Mouse (Mus musculus) neural tube, embryonic 15.5 days (tissue): ENCODE results near the gene Olfr520. TPM values are rescaled to one million over a fixed set of nuclear protein-coding genes. Genes with fewer than 3 reads are reported as not detected.
"Not testable (repeated sequence)": the region's sequence is repeated elsewhere in the genome, so short reads cannot be mapped to it uniquely, and the experiment has no call there.

Experiments used
- ATAC-seq: fragments of 200-750 bp; cut with Nextera tagmentation; 2 replicates; pipeline ENCODE4 v1.8.0; 2017; ENCODE audit warnings: mild to moderate bottlenecking, moderate TSS enrichment, moderate library complexity; ENCODE audit not compliant: low FRiP score
- H3K27ac ChIP-seq: fragments of 300-500 bp; sonication (generic); replicated peaks from 2 replicates; pipeline ENCODE4 v1.5.1; 2015; ENCODE audit warnings: mild to moderate bottlenecking, inconsistent platforms
- H3K27me3 ChIP-seq: fragments of 300-500 bp; sonication (generic); replicated peaks from 2 replicates; pipeline ENCODE4 v1.6.1; 2015; ENCODE audit warnings: inconsistent platforms
- H3K36me3 ChIP-seq: fragments of 300-500 bp; sonication (generic); 2 replicates; pipeline ENCODE4 v1.6.1; 2015; ENCODE audit warnings: inconsistent platforms
- H3K4me1 ChIP-seq: fragments of 300-500 bp; sonication (generic); 2 replicates; pipeline ENCODE4 v1.6.1; 2015; ENCODE audit warnings: inconsistent platforms
- H3K4me2 ChIP-seq: fragments of 300-500 bp; sonication (generic); 2 replicates; pipeline ENCODE4 v1.6.1; 2015; ENCODE audit warnings: inconsistent platforms, mild to moderate bottlenecking, moderate library complexity
- H3K4me3 ChIP-seq: fragments of 300-500 bp; sonication (generic); replicated peaks from 2 replicates; pipeline ENCODE4 v1.5.1; 2015; ENCODE audit warnings: mild to moderate bottlenecking, inconsistent platforms
- H3K9ac ChIP-seq: fragments of 300-500 bp; sonication (generic); replicated peaks from 2 replicates; pipeline ENCODE4 v1.6.1; 2015; ENCODE audit warnings: mild to moderate bottlenecking, inconsistent platforms
- H3K9me3 ChIP-seq: fragments of 300-500 bp; sonication (generic); replicated peaks from 2 replicates; pipeline ENCODE4 v1.6.1; 2016; ENCODE audit warnings: inconsistent platforms
- WGBS: fragments of 180-500 bp; shearing (Covaris S2); methylation state at CpG from one replicate; pipeline ENCODE4 v1.1.7; 2015; ENCODE audit warnings: mixed read lengths; 5-methylcytosine and 5-hydroxymethylcytosine counted together
- polyA plus RNA-seq: library from polyadenylated mRNA; unstranded; fragments of >200 nt; fragmentation: Nextera tagmentation; extraction: Ambion mirVana; gene quantifications from 2 replicates; pipeline ENCODE4 v1.2.1, GENCODE M21; 2015

Olfr520 gene
- polyA plus RNA-seq = not detected in 2 replicates

DNA sequence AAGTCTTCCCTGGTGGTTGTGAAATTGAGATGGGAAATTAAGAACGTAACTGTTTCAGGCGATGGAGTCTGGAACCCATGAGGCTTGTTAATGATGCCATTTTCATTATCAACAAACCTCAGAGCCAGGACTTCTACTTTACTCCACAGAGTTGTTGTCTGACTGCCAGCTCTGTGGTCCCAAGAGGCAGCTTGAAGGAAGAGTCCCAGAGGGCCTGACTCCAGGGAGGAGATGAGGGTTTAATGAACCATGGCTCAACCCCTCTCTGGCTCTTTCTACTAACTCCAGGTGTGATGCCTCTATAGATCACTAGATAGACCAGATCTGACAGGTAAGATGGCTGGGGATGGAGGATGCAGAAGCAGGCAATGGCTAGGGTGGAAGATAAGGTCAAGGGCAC, at the start of gene Olfr520:
Olfr520 (plus strand) TSS at position 301 of the 400 bp plus-strand sequence.
- Histone ChIP-seq H3K9ac (no peak within 1 kb of the TSS), H3K4me3 (no peak within 1 kb of the TSS), H3K4me2 (no peak within 1 kb of the TSS), H3K9me3 (no peaks in the 10 kb centered on the region), H3K4me1 (no peaks in the 10 kb centered on the region), H3K36me3 (no peaks in the 10 kb centered on the region), H3K27me3 (no peaks in the 10 kb centered on the region), H3K27ac (no peak within 1 kb of the TSS)
- ATAC-seq = no peak
- 69% methylated on average over 2 of the region's 2 CpGs for WGBS

DNA sequence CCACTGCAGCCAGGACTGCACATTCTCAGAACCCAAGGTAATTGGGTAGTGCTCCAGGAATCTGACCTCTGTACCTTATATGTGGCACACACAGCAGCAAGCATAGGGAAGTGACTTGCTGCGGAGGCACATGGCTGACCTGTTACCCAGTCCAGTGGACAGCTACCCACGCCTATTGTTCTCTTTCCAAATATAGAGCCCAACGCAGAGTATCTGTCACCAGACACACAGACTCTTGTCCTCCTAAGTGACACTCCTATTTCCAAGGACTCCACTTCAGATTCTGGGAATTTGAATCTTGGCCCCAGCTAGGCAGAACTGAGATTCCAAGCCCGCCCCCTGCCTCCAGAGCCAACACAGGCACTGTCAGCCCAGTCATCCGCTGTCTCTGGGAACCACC, 49.3 kb upstream of the Olfr520 start:
- whole genome bisulfite sequencing = 87% methylated on average over 5 of the region's 5 CpGs
- H3K4me3 ChIP-seq = no peak overlapping the region

DNA sequence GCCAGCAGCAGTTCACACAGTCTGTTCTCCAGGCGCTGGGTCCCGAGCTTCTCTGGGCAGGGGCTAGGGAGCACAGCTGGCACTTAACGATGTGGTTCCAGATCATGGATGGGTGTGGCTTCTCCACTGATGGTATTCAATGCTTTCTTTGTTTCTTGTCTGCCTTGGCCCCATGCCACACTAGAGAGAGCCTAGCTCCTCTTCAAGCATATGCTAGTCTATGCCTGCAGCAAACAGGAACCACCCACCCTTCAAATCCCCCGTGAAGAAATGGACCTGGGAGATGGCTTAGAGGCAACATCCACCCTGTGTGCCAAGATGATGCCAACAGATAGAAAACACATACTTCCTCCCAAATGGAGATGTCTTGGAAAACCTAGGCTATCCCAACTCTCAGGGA, 46.0 kb upstream of the Olfr520 start:
- H3K27me3 ChIP-seq = no peaks in the 10 kb centered on the region
- WGBS = 55% methylated on average over 4 of the region's 4 CpGs
- H3K4me1 ChIP-seq = no peaks in the 10 kb centered on the region
- H3K4me3 ChIP-seq = no peak overlapping the region
- H3K4me2 ChIP-seq = no peak overlapping the region
- no peak overlapping the region for H3K27ac ChIP-seq
- H3K9ac ChIP-seq = no peak overlapping the region
- no peaks in the 10 kb centered on the region for H3K9me3 ChIP-seq
- no peak for ATAC-seq
- H3K36me3 ChIP-seq = no peaks in the 10 kb centered on the region

More for the DNA sequence above, 49.3 kb upstream of the Olfr520 start:
- Histone ChIP-seq H3K36me3 (no peaks in the 10 kb centered on the region), H3K27ac (no peak overlapping the region), H3K9ac (no peak overlapping the region), H3K4me1 (no peaks in the 10 kb centered on the region), H3K9me3 (no peaks in the 10 kb centered on the region), H3K4me2 (no peak overlapping the region), H3K27me3 (no peaks in the 10 kb centered on the region)
- no peak for ATAC-seq

DNA sequence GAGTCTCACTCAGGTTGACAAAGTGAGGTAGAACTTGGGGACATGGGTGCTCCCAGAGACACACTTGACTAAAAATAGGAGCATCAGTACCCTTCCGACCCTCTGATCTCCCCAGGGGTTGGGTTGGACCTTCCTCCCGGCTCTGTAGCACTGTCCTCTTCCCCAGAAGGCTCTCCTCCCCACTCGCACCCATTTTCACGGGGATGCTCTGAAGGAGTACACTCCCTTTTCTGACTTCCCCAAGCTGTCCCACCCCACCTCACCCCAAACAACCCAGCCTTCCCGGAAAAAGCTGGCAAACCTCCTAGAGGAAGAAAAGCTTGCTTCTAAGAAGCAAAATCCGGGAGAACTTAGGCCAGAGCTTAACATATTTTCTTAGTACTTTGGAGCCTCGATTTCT, 39.3 kb upstream of the Olfr520 start:
- Histone ChIP-seq H3K27ac (no peak overlapping the region), H3K9me3 (no peaks in the 10 kb centered on the region), H3K4me3 (no peak overlapping the region), H3K27me3 (no peaks in the 10 kb centered on the region), H3K9ac (no peak overlapping the region), H3K36me3 (no peaks in the 10 kb centered on the region), H3K4me1 (no peaks in the 10 kb centered on the region), H3K4me2 (no peak overlapping the region)
- no peak for ATAC-seq
- WGBS = 78% methylated on average over 7 of the region's 7 CpGs

DNA sequence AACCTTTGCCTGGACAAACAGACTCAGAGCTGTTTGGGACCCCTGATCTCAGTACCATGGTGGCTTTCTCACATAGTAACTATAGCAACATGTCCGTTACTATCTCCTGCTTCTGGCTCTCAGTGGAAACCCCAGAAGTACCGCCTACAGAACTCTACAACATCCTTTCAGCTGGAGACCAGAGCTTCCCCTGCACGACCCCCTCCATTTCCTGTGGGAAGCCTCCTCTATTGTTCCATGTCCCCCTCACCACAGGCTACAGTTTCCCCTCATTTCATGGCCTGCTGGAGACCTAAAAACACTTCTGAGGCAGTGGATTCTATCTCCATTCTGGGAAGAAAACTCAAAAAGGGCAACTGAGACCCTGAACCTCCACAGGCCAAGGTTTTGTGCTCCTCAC, 37.7 kb upstream of the Olfr520 start:
- H3K36me3 ChIP-seq = no peaks in the 10 kb centered on the region
- H3K9me3 ChIP-seq = no peaks in the 10 kb centered on the region
- H3K27ac ChIP-seq = no peak overlapping the region
- no peak overlapping the region for H3K4me3 ChIP-seq
- no peak overlapping the region for H3K4me2 ChIP-seq
- H3K4me1 ChIP-seq = no peaks in the 10 kb centered on the region
- H3K9ac ChIP-seq = no peak overlapping the region
- no peak for ATAC-seq
- 34% methylated on average over 3 of the region's 3 CpGs for WGBS
- no peaks in the 10 kb centered on the region for H3K27me3 ChIP-seq

DNA sequence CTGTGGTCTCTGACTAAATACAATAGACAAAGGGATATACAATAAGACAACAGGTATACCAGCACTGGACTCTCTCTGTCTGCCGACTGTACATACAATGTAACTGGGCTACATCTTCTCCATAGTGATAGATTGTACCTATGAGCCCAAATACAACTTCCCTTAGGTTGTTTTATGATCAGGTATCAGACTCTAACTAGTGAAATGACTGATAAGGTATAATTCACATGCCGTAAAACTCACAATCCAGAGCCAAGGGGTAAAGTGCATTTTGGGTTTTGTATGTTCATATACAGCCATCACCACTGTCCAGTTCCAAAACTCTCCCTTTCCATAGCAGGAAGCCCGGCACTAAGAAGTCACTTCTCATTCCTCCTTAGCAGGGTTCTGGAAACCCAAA, 36.7 kb upstream of the Olfr520 start:
- Histone ChIP-seq H3K9me3 (no peaks in the 10 kb centered on the region), H3K27ac (no peak overlapping the region), H3K4me2 (no peak overlapping the region), H3K4me1 (no peaks in the 10 kb centered on the region; the same call in 1 of the 2 replicates), H3K36me3 (no peaks in the 10 kb centered on the region), H3K9ac (no peak overlapping the region), H3K4me3 (no peak overlapping the region), H3K27me3 (no peaks in the 10 kb centered on the region)
- ATAC-seq = no peak
- WGBS = 96% methylated on average over 3 of the region's 3 CpGs

DNA sequence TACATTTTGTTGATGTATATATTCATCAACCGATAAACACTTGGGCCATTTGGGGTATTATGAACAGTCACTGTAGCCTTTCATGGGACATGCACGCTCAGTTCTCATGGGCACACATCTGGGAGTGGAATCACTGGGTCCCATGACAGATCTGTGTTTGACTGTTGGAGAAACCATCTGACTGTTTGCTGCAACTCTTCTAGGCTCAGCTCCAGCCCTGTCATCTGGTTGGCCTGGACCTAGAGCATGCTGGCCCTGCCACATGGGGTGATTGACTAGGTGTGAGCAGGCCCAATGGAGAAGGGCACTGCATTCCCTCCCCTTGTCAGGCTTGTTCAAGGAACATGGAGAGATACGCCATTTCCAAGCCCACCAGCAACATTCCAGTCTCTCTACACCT, 36.1 kb upstream of the Olfr520 start:
- Histone ChIP-seq H3K27ac (no peak overlapping the region), H3K4me1 (peaks cover 5% of the 10 kb centered on the region; the same call in 1 of the 2 replicates), H3K36me3 (no peaks in the 10 kb centered on the region), H3K4me2 (no peak overlapping the region), H3K4me3 (no peak overlapping the region), H3K27me3 (no peaks in the 10 kb centered on the region), H3K9me3 (no peaks in the 10 kb centered on the region), H3K9ac (no peak overlapping the region)
- 91% methylated on average over 3 of the region's 3 CpGs for WGBS
- no peak for ATAC-seq

DNA sequence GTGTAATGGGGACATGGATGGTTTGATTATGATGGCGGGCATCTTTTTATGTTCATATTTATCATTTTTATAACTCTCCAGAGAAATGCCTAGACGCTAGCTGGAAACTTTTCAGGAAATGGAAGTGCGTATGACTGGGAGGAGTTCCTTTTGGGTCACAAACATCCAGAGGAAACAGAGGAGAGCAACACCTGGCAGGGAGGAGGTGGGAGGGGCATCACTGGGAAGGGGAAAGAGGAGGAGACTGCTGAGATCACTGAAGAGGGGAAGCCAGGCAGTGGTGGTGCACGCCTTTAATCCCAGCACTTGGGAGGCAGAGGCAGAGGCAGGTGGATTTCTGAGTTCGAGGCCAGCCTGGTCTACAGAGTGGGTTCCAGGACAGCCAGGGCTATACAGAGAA, 35.6 kb upstream of the Olfr520 start:
- H3K4me3 ChIP-seq, H3K36me3 ChIP-seq, H3K9me3 ChIP-seq, H3K27ac ChIP-seq, H3K4me2 ChIP-seq, H3K4me1 ChIP-seq, ATAC-seq, H3K9ac ChIP-seq, H3K27me3 ChIP-seq: not testable (repeated sequence)
- 76% methylated on average over 5 of the region's 5 CpGs for WGBS

DNA sequence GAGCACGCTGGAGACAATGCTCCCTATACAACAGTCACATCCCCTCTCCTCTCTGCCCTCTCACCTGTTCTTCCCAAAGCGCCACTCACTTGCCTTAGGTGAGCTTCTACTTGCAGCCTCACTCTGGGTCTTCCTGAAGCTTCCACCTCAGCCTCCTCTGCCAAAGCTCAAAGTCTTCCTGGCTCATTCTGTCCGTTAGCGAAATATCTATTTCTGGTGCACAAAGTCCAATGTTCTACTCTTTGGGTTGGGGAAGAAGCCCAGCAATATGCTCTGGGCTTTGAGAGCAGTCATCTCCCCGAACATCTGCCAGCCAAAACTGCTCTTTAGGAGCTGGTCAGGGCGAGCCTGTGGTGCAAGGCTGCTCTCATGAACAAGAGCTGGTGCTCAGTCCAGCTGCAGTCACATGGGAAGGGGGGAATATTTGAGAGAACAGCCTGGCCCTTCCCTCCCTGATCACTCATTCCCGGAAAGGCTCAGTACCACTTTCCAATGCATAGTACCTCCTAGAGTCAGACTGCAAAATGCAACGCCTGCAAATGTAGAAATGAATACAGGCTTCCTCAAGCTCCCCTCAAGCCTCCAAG, 34.5 kb upstream of the Olfr520 start:
- peaks cover 5% of the 10 kb centered on the region; the same call in 1 of the 2 replicates for H3K4me1 ChIP-seq
- no peaks in the 10 kb centered on the region for H3K9me3 ChIP-seq
- no peaks in the 10 kb centered on the region for H3K27me3 ChIP-seq
- no peak overlapping the region for H3K27ac ChIP-seq
- ATAC-seq = no peak
- WGBS = 86% methylated on average over 8 of the region's 8 CpGs
- H3K9ac ChIP-seq = no peak overlapping the region
- H3K36me3 ChIP-seq = no peaks in the 10 kb centered on the region
- H3K4me3 ChIP-seq = no peak overlapping the region
- H3K4me2 ChIP-seq = no peak overlapping the region

DNA sequence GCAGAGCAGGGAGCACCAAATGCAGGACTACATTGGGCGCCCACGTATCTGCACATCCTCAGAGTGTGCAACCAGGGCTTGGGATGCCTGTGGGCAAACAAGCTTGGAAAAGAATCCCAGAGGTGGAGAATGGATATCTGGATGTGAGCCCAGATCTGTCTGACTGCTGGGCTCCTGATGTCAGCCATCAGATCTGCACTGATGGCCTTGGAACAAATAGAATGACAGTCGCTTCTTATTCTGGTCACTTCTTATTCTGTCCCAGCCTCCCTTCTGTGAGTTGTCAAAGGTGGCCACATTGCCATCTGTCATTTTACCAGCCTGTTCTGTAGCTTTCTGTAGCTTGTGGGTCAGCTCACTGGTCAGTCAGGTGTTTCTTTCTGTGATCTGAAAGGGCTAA, 31.5 kb upstream of the Olfr520 start:
- Histone ChIP-seq H3K36me3 (no peaks in the 10 kb centered on the region), H3K4me1 (peaks cover 5% of the 10 kb centered on the region; the same call in 1 of the 2 replicates), H3K27ac (peak overlapping the region; percentile 48; the same call in 1 of the 2 replicates), H3K4me3 (no peak overlapping the region), H3K4me2 (no peak overlapping the region), H3K9ac (no peak overlapping the region), H3K9me3 (no peaks in the 10 kb centered on the region), H3K27me3 (no peaks in the 10 kb centered on the region)
- no peak for ATAC-seq
- WGBS = 92% methylated on average over 3 of the region's 3 CpGs

DNA sequence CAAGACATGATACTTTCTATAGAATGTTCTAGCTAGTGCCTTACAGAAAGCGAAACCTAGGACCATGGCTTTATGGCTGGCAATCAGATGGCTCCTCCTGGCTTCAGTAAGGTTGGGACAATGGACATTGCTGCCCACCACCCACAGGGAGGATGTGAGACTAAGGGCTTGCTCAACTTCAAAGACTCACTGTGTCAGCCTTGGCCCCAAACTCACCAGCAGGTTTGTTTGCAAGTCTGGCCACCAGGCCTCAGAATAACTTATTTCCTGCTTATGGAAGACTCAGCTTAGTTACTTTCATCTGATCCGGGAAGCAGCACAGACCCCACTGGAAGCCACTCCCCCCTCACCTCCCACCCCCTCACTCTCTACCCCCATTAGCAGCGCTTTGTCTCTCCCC, 31.0 kb upstream of the Olfr520 start:
- H3K9ac ChIP-seq = no peak overlapping the region
- H3K27ac ChIP-seq = peak overlapping the region; percentile 48; the same call in 1 of the 2 replicates
- H3K4me3 ChIP-seq = no peak overlapping the region
- no peaks in the 10 kb centered on the region for H3K27me3 ChIP-seq
- no peak for ATAC-seq
- no peaks in the 10 kb centered on the region for H3K9me3 ChIP-seq
- 43% methylated on average over 3 of the region's 3 CpGs for WGBS
- H3K4me1 ChIP-seq = peaks cover 5% of the 10 kb centered on the region; the same call in 1 of the 2 replicates
- no peak overlapping the region for H3K4me2 ChIP-seq
- H3K36me3 ChIP-seq = no peaks in the 10 kb centered on the region

DNA sequence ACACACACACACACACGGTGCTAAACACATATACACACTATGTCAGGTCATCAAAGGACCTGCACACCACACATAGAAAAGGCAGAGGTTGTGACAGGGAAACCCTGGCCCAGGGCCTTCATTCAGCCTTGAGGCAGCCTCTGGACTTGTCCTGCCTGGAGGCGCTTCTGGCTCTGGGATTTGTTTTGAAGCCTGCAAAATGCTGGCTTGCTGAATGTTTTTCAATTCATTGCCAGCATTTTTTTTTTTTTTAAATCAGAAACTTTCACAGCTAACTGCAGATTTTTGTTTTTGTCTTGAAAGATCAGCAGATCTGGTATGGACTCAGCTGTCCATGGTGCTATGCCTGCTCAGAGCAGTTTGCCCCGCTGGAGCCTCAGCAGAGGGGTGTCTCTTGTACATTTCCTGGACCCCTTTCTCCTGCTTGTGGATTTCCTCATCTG, 30.3 kb upstream of the Olfr520 start:
- Histone ChIP-seq H3K9ac (no peak overlapping the region), H3K9me3 (no peaks in the 10 kb centered on the region), H3K4me3 (no peak overlapping the region), H3K4me1 (peaks cover 5% of the 10 kb centered on the region; the same call in 1 of the 2 replicates), H3K36me3 (no peaks in the 10 kb centered on the region), H3K27ac (peak overlapping the region; percentile 51), H3K27me3 (no peaks in the 10 kb centered on the region), H3K4me2 (no peak overlapping the region)
- WGBS = 70% methylated on average over 3 of the region's 3 CpGs
- ATAC-seq = no peak
